11 mouse cellular contexts compared by ENCODE assay signal in genomic region chr7:27162780-27163449, GRCm38 (mm10). TPM values are rescaled to one million over a fixed set of nuclear protein-coding genes. Genes with fewer than 3 reads are reported as not detected.
DNase-seq lines count a peak whose midpoint lies in the region; ATAC-seq lines count a peak whose summit lies in the region.
"Had no signal": no experiment of that assay in that cellular context is flagged by ENCODE, and none has a peak within 500 bp of the region (broad histone marks: within the 10 kb centered on the region; RNA-seq: fewer than 3 reads in every experiment).

No protein-coding gene starts in this region.

- 72% methylated on average over 5 of the region's 5 CpGs for WGBS in liver, embryonic 12.5 days (ENCODE audit: insufficient replicate concordance)
- 81% methylated on average over 5 of the region's 5 CpGs for WGBS in liver, embryonic 11.5 days
- 79% methylated on average over 5 of the region's 5 CpGs for WGBS in intestine, embryonic 14.5 days
- 81% methylated on average over 5 of the region's 5 CpGs for WGBS in neural tube, embryonic 15.5 days

- H3K4me1 ChIP-seq in liver, embryonic 12.5 days: peaks cover 67% of the 10 kb centered on the region
- H3K4me1 ChIP-seq in liver, embryonic 11.5 days (replicated peaks; ENCODE audit: control insufficient read depth, insufficient read depth, low read length): peaks cover 32% of the 10 kb centered on the region
- peaks cover 41% of the 10 kb centered on the region for H3K4me1 ChIP-seq in intestine, embryonic 14.5 days (replicated peaks; ENCODE audit: control insufficient read depth, insufficient read depth, low read length)
- H3K4me1 ChIP-seq in neural tube, embryonic 15.5 days: peaks cover 72% of the 10 kb centered on the region

- H3K27ac ChIP-seq in liver, embryonic 12.5 days: no peak overlapping the region
- no peak overlapping the region for H3K27ac ChIP-seq in liver, embryonic 11.5 days (ENCODE audit: low read depth, low read length)
- no peak overlapping the region for H3K27ac ChIP-seq in intestine, embryonic 14.5 days (ENCODE audit: low read depth)
- no peak overlapping the region for H3K27ac ChIP-seq in neural tube, embryonic 15.5 days (replicated peaks)

- 0 out of 2 replicates have a peak overlapping the region, but pooled peaks have one; percentile 17 for H3K9ac ChIP-seq in liver, embryonic 12.5 days
- no peak overlapping the region for H3K9ac ChIP-seq in liver, embryonic 11.5 days (ENCODE audit: low read depth, low read length)
- H3K9ac ChIP-seq in intestine, embryonic 14.5 days (ENCODE audit: low read length): no peak overlapping the region
- H3K9ac ChIP-seq in neural tube, embryonic 15.5 days (replicated peaks): peak overlapping the region; percentile 47

- peaks cover 65% of the 10 kb centered on the region for H3K36me3 ChIP-seq in liver, embryonic 12.5 days
- H3K36me3 ChIP-seq in liver, embryonic 11.5 days (ENCODE audit: control insufficient read depth, insufficient read depth, low read length): peaks cover 18% of the 10 kb centered on the region
- peaks cover 49% of the 10 kb centered on the region for H3K36me3 ChIP-seq in intestine, embryonic 14.5 days (ENCODE audit: control insufficient read depth, insufficient read depth, low read length)
- peaks cover 22% of the 10 kb centered on the region for H3K36me3 ChIP-seq in neural tube, embryonic 15.5 days

- no peaks in the 10 kb centered on the region for H3K27me3 ChIP-seq in liver, embryonic 12.5 days (replicated peaks)
- H3K27me3 ChIP-seq in liver, embryonic 11.5 days (replicated peaks; ENCODE audit: control insufficient read depth, insufficient read depth, low read length): no peaks in the 10 kb centered on the region
- H3K27me3 ChIP-seq in intestine, embryonic 14.5 days (replicated peaks; ENCODE audit: control insufficient read depth, insufficient read depth, low read length): no peaks in the 10 kb centered on the region
- no peaks in the 10 kb centered on the region for H3K27me3 ChIP-seq in neural tube, embryonic 15.5 days (replicated peaks)

- H3K4me2 ChIP-seq in liver, embryonic 12.5 days: peak overlapping the region; percentile 33; the same call in 1 of the 2 replicates
- no peak overlapping the region for H3K4me2 ChIP-seq in liver, embryonic 11.5 days
- H3K4me2 ChIP-seq in intestine, embryonic 14.5 days (ENCODE audit: low read length): peak overlapping the region; percentile 89; the same call in 1 of the 2 replicates
- H3K4me2 ChIP-seq in neural tube, embryonic 15.5 days: peak overlapping the region; percentile 88

- ATAC-seq in liver, embryonic 12.5 days: no peak
- no peak for ATAC-seq in liver, embryonic 11.5 days (replicated peaks; ENCODE audit: low FRiP score)
- ATAC-seq in intestine, embryonic 14.5 days (replicated peaks; ENCODE audit: low FRiP score, low TSS enrichment, low read depth): no peak
- no peak for ATAC-seq in neural tube, embryonic 15.5 days (ENCODE audit: low FRiP score)
- ATAC-seq in erythroid progenitor cell, adult 5-6 weeks (replicated peaks; ENCODE audit: low FRiP score, poor library complexity, severe bottlenecking): no peak

- DNase-seq in cerebellum, adult 8-10 months: peak; percentile 14
- no peak for DNase-seq in cerebellum, postnatal 10 days
- DNase-seq in liver, embryonic 11.5 days (ENCODE audit: low spot score): no peak
- DNase-seq in intestine, embryonic 14.5 days (ENCODE audit: low spot score): no peak
- no peak for DNase-seq in cerebellum, adult 11 months

- no peaks in the 10 kb centered on the region for H3K9me3 ChIP-seq in liver, embryonic 12.5 days (replicated peaks)
- H3K9me3 ChIP-seq in liver, embryonic 11.5 days (ENCODE audit: control insufficient read depth, low read length): no peaks in the 10 kb centered on the region
- H3K9me3 ChIP-seq in intestine, embryonic 14.5 days (ENCODE audit: control insufficient read depth, low read length): no peaks in the 10 kb centered on the region
- H3K9me3 ChIP-seq in neural tube, embryonic 15.5 days (replicated peaks): no peaks in the 10 kb centered on the region

- no peak overlapping the region for H3K4me3 ChIP-seq in liver, embryonic 12.5 days
- no peak overlapping the region for H3K4me3 ChIP-seq in liver, embryonic 11.5 days (ENCODE audit: low read depth, low read length)
- no peak overlapping the region for H3K4me3 ChIP-seq in intestine, embryonic 14.5 days (ENCODE audit: low read depth, low read length)
- H3K4me3 ChIP-seq in neural tube, embryonic 15.5 days (replicated peaks): peak overlapping the region; percentile 75; the same call in 1 of the 2 replicates

RNA-seq across cellular contexts. Expression of gene Egln2, which starts 3.7 kb away (rescaled TPM):
- 39.9 and 41.9 TPM in 2 replicates for polyA plus RNA-seq in liver, embryonic 12.5 days (2016; fragmentation: Nextera tagmentation; extraction: Ambion mirVana)
- polyA plus RNA-seq in liver, embryonic 11.5 days (2014; fragmentation: Nextera tagmentation; extraction: Ambion mirVana): 37.1 and 39.7 TPM in 2 replicates
- polyA plus RNA-seq in intestine, embryonic 14.5 days (2014; fragmentation: Nextera tagmentation; extraction: Ambion mirVana): 39.3 and 43.1 TPM in 2 replicates
- polyA plus RNA-seq in neural tube, embryonic 15.5 days (2015; fragmentation: Nextera tagmentation; extraction: Ambion mirVana): 92.3 and 94.7 TPM in 2 replicates
- 13.0 and 13.4 TPM in 2 replicates for total RNA-seq in erythroid progenitor cell, adult 5-6 weeks (2015; ENCODE audit: low replicate concordance)
- 4.9 and 9.6 TPM in 2 replicates for total RNA-seq in erythroid progenitor cell, adult 5-6 weeks (2017; ENCODE audit: low replicate concordance)

RNA-seq across cellular contexts. Expression of gene Cyp2t4, which starts 9.4 kb away (rescaled TPM):
- not detected in 2 replicates for polyA plus RNA-seq in liver, embryonic 12.5 days (2016; fragmentation: Nextera tagmentation; extraction: Ambion mirVana)
- not detected in 2 replicates for polyA plus RNA-seq in liver, embryonic 11.5 days (2014; fragmentation: Nextera tagmentation; extraction: Ambion mirVana)
- polyA plus RNA-seq in intestine, embryonic 14.5 days (2014; fragmentation: Nextera tagmentation; extraction: Ambion mirVana): 0.12 TPM in 2 replicates
- polyA plus RNA-seq in neural tube, embryonic 15.5 days (2015; fragmentation: Nextera tagmentation; extraction: Ambion mirVana): 0.10 and 0.36 TPM in 2 replicates
- not detected in 2 replicates for total RNA-seq in erythroid progenitor cell, adult 5-6 weeks (2015; ENCODE audit: low replicate concordance)
- not detected in 2 replicates for total RNA-seq in erythroid progenitor cell, adult 5-6 weeks (2017; ENCODE audit: low replicate concordance)
- total RNA-seq: common myeloid progenitor, adult 5-6 weeks; megakaryocyte-erythroid progenitor cell, adult 5-6 weeks had no signal
- polyA plus RNA-seq: spleen, adult 2 months had no signal

RNA-seq across cellular contexts. Expression of gene Rab4b, which starts 15.8 kb away (rescaled TPM):
- 32.4 TPM in 2 replicates for polyA plus RNA-seq in liver, embryonic 12.5 days (2016; fragmentation: Nextera tagmentation; extraction: Ambion mirVana)
- 40.9 and 44.8 TPM in 2 replicates for polyA plus RNA-seq in liver, embryonic 11.5 days (2014; fragmentation: Nextera tagmentation; extraction: Ambion mirVana)
- 59.8 and 60.8 TPM in 2 replicates for polyA plus RNA-seq in intestine, embryonic 14.5 days (2014; fragmentation: Nextera tagmentation; extraction: Ambion mirVana)
- polyA plus RNA-seq in neural tube, embryonic 15.5 days (2015; fragmentation: Nextera tagmentation; extraction: Ambion mirVana): 105 and 109 TPM in 2 replicates
- total RNA-seq in erythroid progenitor cell, adult 5-6 weeks (2015; ENCODE audit: low replicate concordance): 3.2 and 9.2 TPM in 2 replicates
- 3.2 and 9.8 TPM in 2 replicates for total RNA-seq in erythroid progenitor cell, adult 5-6 weeks (2017; ENCODE audit: low replicate concordance)

RNA-seq across cellular contexts. Expression of gene Gm21983, which starts 18.0 kb away (rescaled TPM):
- polyA plus RNA-seq in liver, embryonic 12.5 days (2016; fragmentation: Nextera tagmentation; extraction: Ambion mirVana): 0.24 TPM in 1 of 2 replicates, not detected in the other
- not detected in 2 replicates for polyA plus RNA-seq in liver, embryonic 11.5 days (2014; fragmentation: Nextera tagmentation; extraction: Ambion mirVana)
- polyA plus RNA-seq in intestine, embryonic 14.5 days (2014; fragmentation: Nextera tagmentation; extraction: Ambion mirVana): 0.52 TPM in 1 of 2 replicates, not detected in the other
- 0.90 TPM in 1 of 2 replicates, not detected in the other for polyA plus RNA-seq in neural tube, embryonic 15.5 days (2015; fragmentation: Nextera tagmentation; extraction: Ambion mirVana)
- not detected in 2 replicates for total RNA-seq in erythroid progenitor cell, adult 5-6 weeks (2015; ENCODE audit: low replicate concordance)
- not detected in 2 replicates for total RNA-seq in erythroid progenitor cell, adult 5-6 weeks (2017; ENCODE audit: low replicate concordance)
- total RNA-seq: common myeloid progenitor, adult 5-6 weeks; megakaryocyte-erythroid progenitor cell, adult 5-6 weeks had no signal
- polyA plus RNA-seq: spleen, adult 2 months had no signal

RNA-seq across cellular contexts. Expression of gene Mia, which starts 18.0 kb away (rescaled TPM):
- polyA plus RNA-seq in liver, embryonic 12.5 days (2016; fragmentation: Nextera tagmentation; extraction: Ambion mirVana): 0.29 and 0.45 TPM in 2 replicates
- 0.73 and 1.3 TPM in 2 replicates for polyA plus RNA-seq in liver, embryonic 11.5 days (2014; fragmentation: Nextera tagmentation; extraction: Ambion mirVana)
- 0.34 and 11.1 TPM in 2 replicates for polyA plus RNA-seq in intestine, embryonic 14.5 days (2014; fragmentation: Nextera tagmentation; extraction: Ambion mirVana)
- 22.9 and 28.6 TPM in 2 replicates for polyA plus RNA-seq in neural tube, embryonic 15.5 days (2015; fragmentation: Nextera tagmentation; extraction: Ambion mirVana)
- total RNA-seq in erythroid progenitor cell, adult 5-6 weeks (2015; ENCODE audit: low replicate concordance): not detected in 2 replicates
- total RNA-seq in erythroid progenitor cell, adult 5-6 weeks (2017; ENCODE audit: low replicate concordance): not detected in 2 replicates
- total RNA-seq: megakaryocyte-erythroid progenitor cell, adult 5-6 weeks had no signal

Comparison
In these comparisons a context has a peak if more than half of its experiments do, and no peak if none do; other contexts are left out.
1. H3K9ac ChIP-seq: peak in liver, embryonic 12.5 days (single experiment) and neural tube, embryonic 15.5 days (single experiment); none in liver, embryonic 11.5 days (single experiment) and intestine, embryonic 14.5 days (single experiment).